Mouse (Mus musculus) limb, embryonic 14.5 days (tissue): ENCODE results near the gene Kdm4b. TPM values are rescaled to one million over a fixed set of nuclear protein-coding genes. Genes with fewer than 3 reads are reported as not detected.

Source experiments
- ATAC-seq: fragments of 200-750 bp; cut with Nextera tagmentation; 2 replicates; pipeline ENCODE4 v1.8.0; 2017; ENCODE audit warnings: low read depth, moderate number of reproducible peaks, moderate TSS enrichment; ENCODE audit not compliant: low FRiP score
- DNase-seq: peaks from one replicate; pipeline ENCODE4 v3.0.0-alpha.2; 2015; ENCODE audit warnings: low spot score
- H3K27ac ChIP-seq: fragments of 300-500 bp; sonication (generic); replicated peaks from 2 replicates; pipeline ENCODE4 v1.5.1; 2014; ENCODE audit warnings: low read depth, mild to moderate bottlenecking, low read length, moderate library complexity, mixed read lengths
- H3K27me3 ChIP-seq: fragments of 300-500 bp; sonication (generic); 2 replicates; pipeline ENCODE4 v1.6.1; 2014; ENCODE audit warnings: low read length, mixed read lengths; ENCODE audit not compliant: control insufficient read depth, insufficient read depth
- H3K36me3 ChIP-seq: fragments of 300-500 bp; sonication (generic); 2 replicates; pipeline ENCODE4 v1.6.1; 2014; ENCODE audit warnings: mild to moderate bottlenecking, low read length, moderate library complexity, mixed read lengths; ENCODE audit not compliant: control insufficient read depth, insufficient read depth
- H3K4me1 ChIP-seq: fragments of 300-500 bp; sonication (generic); 2 replicates; pipeline ENCODE4 v1.6.1; 2014; ENCODE audit warnings: antibody characterized with exemption, low read length, mixed read lengths; ENCODE audit not compliant: control insufficient read depth, insufficient read depth
- H3K4me2 ChIP-seq: fragments of 300-500 bp; sonication (generic); replicated peaks from 2 replicates; pipeline ENCODE4 v1.6.1; 2014; ENCODE audit warnings: low read depth, mild to moderate bottlenecking, low read length, moderate library complexity; ENCODE audit not compliant: severe bottlenecking
- H3K4me3 ChIP-seq: fragments of 300-500 bp; sonication (generic); replicated peaks from 2 replicates; pipeline ENCODE4 v1.5.1; 2014; ENCODE audit warnings: low read length
- H3K9ac ChIP-seq: fragments of 300-500 bp; sonication (generic); 2 replicates; pipeline ENCODE4 v1.6.1; 2014; ENCODE audit warnings: mild to moderate bottlenecking, low read depth, low read length, moderate library complexity; ENCODE audit not compliant: severe bottlenecking
- H3K9me3 ChIP-seq: fragments of 300-500 bp; sonication (generic); 2 replicates; pipeline ENCODE4 v1.6.1; 2016; ENCODE audit warnings: low read length; ENCODE audit not compliant: control insufficient read depth
- POLR2A ChIP-seq: fragments of 200-500 bp; IDR thresholded peaks from 2 replicates; pipeline ENCODE4 v1.8.0; 2012; ENCODE audit warnings: inconsistent platforms, mild to moderate bottlenecking, moderate library complexity, borderline replicate concordance; ENCODE audit not compliant: insufficient read depth, insufficient read length; ENCODE audit errors: extremely low read depth
- WGBS: fragments of 180-500 bp; shearing (Covaris S2); extraction: QIAGEN DNeasy Blood & Tissue Kit; methylation state at CpG from one replicate; pipeline ENCODE4 v1.1.7; 2014; 5-methylcytosine and 5-hydroxymethylcytosine counted together
- microRNA-seq: library from miRNA; unstranded; fragments of <30 nt; microRNA quantifications from one replicate; pipeline ENCODE4, GENCODE M21; 2016
- polyA plus RNA-seq, 2 experiments: library from polyadenylated mRNA; depleted of rRNA in 1 of 2; stranded (reverse) in 1 of 2; unstranded in 1 of 2; fragments of >200 nt; fragmentation: Nextera tagmentation in 1 of 2; extraction: Ambion mirVana in 1 of 2; gene quantifications; 2 replicates each; pipeline versions ENCODE4 v1.2.1 to v1.2.3; 2012 to 2014

Kdm4b gene
- polyA plus RNA-seq, 2 experiments: 36.0 to 36.4 TPM

DNA sequence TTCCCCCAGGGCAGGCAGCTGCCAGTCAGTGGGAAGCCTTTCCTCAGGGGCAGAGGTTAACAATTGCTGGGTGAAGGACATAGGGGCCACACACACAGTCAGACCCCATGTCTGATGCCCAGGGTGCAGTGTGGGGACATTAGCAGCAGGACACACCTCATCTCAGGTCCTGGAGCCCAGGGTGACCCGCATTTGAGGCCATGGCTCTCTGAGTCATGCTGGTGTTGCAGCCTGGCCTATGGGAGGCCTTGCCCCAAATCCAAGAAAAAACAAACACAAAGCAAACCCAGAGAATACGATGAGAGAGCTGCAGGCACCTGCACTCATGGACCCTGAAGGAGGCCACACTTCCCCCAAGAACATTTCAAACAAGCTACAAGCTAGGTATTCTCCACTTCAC, 121.9 kb downstream of the Kdm4b start:
- no peaks in the 10 kb centered on the region for H3K4me1 ChIP-seq
- H3K36me3 ChIP-seq: peaks cover 87% of the 10 kb centered on the region
- WGBS: 81% methylated on average over 2 of the region's 2 CpGs
- H3K9ac ChIP-seq: no peak overlapping the region
- no peaks in the 10 kb centered on the region for H3K27me3 ChIP-seq
- H3K4me2 ChIP-seq: no peak overlapping the region
- no peak overlapping the region for H3K27ac ChIP-seq
- no peak for TF ChIP-seq POLR2A
- DNase-seq (no peak), ATAC-seq (no peak)
- H3K9me3 ChIP-seq: no peaks in the 10 kb centered on the region
- no peak overlapping the region for H3K4me3 ChIP-seq

Small RNA genes lying within 50 kb of the gene (microRNA-seq; reads per million reads assigned to microRNA genes)
- gene Mir6977: not detected

Other genes with a start within 250 kb of the Kdm4b start
- gene Hdgfl2, start 246.4 kb upstream of the Kdm4b start, polyA plus RNA-seq (2012; rRNA removed): 82.3 and 118 TPM in 2 replicates
- 84.9 and 104 TPM in 2 replicates for gene Hdgfl2, start 246.4 kb upstream of the Kdm4b start, polyA plus RNA-seq (2014; fragmentation: Nextera tagmentation; extraction: Ambion mirVana)
- 0.04 and 0.09 TPM in 2 replicates for gene Plin4, start 216.3 kb upstream of the Kdm4b start, polyA plus RNA-seq (2012; rRNA removed)
- 0.07 and 0.11 TPM in 2 replicates for gene Plin4, start 216.3 kb upstream of the Kdm4b start, polyA plus RNA-seq (2014; fragmentation: Nextera tagmentation; extraction: Ambion mirVana)
- not detected in 2 replicates for gene Plin5, start 208.5 kb upstream of the Kdm4b start, polyA plus RNA-seq (2012; rRNA removed)
- 0.10 and 0.17 TPM in 2 replicates for gene Plin5, start 208.5 kb upstream of the Kdm4b start, polyA plus RNA-seq (2014; fragmentation: Nextera tagmentation; extraction: Ambion mirVana)
- 0.27 and 0.29 TPM in 2 replicates for gene Lrg1, start 204.1 kb upstream of the Kdm4b start, polyA plus RNA-seq (2012; rRNA removed)
- gene Lrg1, start 204.1 kb upstream of the Kdm4b start, polyA plus RNA-seq (2014; fragmentation: Nextera tagmentation; extraction: Ambion mirVana): 0.43 and 0.51 TPM in 2 replicates
- gene Sema6b, start 185.7 kb upstream of the Kdm4b start, polyA plus RNA-seq (2012; rRNA removed): 10.5 and 13.4 TPM in 2 replicates
- gene Sema6b, start 185.7 kb upstream of the Kdm4b start, polyA plus RNA-seq (2014; fragmentation: Nextera tagmentation; extraction: Ambion mirVana): 3.1 and 3.8 TPM in 2 replicates
- gene Tnfaip8l1, start 163.6 kb upstream of the Kdm4b start, polyA plus RNA-seq (2012; rRNA removed): 9.3 and 10.3 TPM in 2 replicates
- 11.6 and 11.7 TPM in 2 replicates for gene Tnfaip8l1, start 163.6 kb upstream of the Kdm4b start, polyA plus RNA-seq (2014; fragmentation: Nextera tagmentation; extraction: Ambion mirVana)
- gene Mydgf, start 142.1 kb upstream of the Kdm4b start, polyA plus RNA-seq (2012; rRNA removed): 83.2 and 93.7 TPM in 2 replicates
- gene Mydgf, start 142.1 kb upstream of the Kdm4b start, polyA plus RNA-seq (2014; fragmentation: Nextera tagmentation; extraction: Ambion mirVana): 99.7 and 101 TPM in 2 replicates
- 54.3 and 69.6 TPM in 2 replicates for gene Dpp9, start 107.2 kb upstream of the Kdm4b start, polyA plus RNA-seq (2012; rRNA removed)
- gene Dpp9, start 107.2 kb upstream of the Kdm4b start, polyA plus RNA-seq (2014; fragmentation: Nextera tagmentation; extraction: Ambion mirVana): 33.9 and 37.7 TPM in 2 replicates
- gene Fem1a, start 69.3 kb upstream of the Kdm4b start, polyA plus RNA-seq (2012; rRNA removed): 14.5 and 18.4 TPM in 2 replicates
- gene Fem1a, start 69.3 kb upstream of the Kdm4b start, polyA plus RNA-seq (2014; fragmentation: Nextera tagmentation; extraction: Ambion mirVana): 16.0 and 17.4 TPM in 2 replicates
- gene Ticam1, start 49.3 kb upstream of the Kdm4b start, polyA plus RNA-seq (2012; rRNA removed): 12.5 and 16.5 TPM in 2 replicates
- gene Ticam1, start 49.3 kb upstream of the Kdm4b start, polyA plus RNA-seq (2014; fragmentation: Nextera tagmentation; extraction: Ambion mirVana): 8.2 and 8.7 TPM in 2 replicates
- 41.0 and 44.1 TPM in 2 replicates for gene Plin3, start 33.2 kb upstream of the Kdm4b start, polyA plus RNA-seq (2012; rRNA removed)
- 90.1 and 90.3 TPM in 2 replicates for gene Plin3, start 33.2 kb upstream of the Kdm4b start, polyA plus RNA-seq (2014; fragmentation: Nextera tagmentation; extraction: Ambion mirVana)
- gene Arrdc5, start 25.8 kb upstream of the Kdm4b start, polyA plus RNA-seq (2012; rRNA removed): not detected in 2 replicates
- gene Arrdc5, start 25.8 kb upstream of the Kdm4b start, polyA plus RNA-seq (2014; fragmentation: Nextera tagmentation; extraction: Ambion mirVana): not detected in 2 replicates
- 105 and 116 TPM in 2 replicates for gene Uhrf1, start 22.7 kb upstream of the Kdm4b start, polyA plus RNA-seq (2012; rRNA removed)
- 89.0 and 93.9 TPM in 2 replicates for gene Uhrf1, start 22.7 kb upstream of the Kdm4b start, polyA plus RNA-seq (2014; fragmentation: Nextera tagmentation; extraction: Ambion mirVana)
- gene Ptprs, start 150.4 kb downstream of the Kdm4b start, polyA plus RNA-seq (2012; rRNA removed): 483 and 667 TPM in 2 replicates
- 116 and 131 TPM in 2 replicates for gene Ptprs, start 150.4 kb downstream of the Kdm4b start, polyA plus RNA-seq (2014; fragmentation: Nextera tagmentation; extraction: Ambion mirVana)
- gene Znrf4, start 186.4 kb downstream of the Kdm4b start, polyA plus RNA-seq (2012; rRNA removed): not detected in 2 replicates
- 0.17 TPM in 1 of 2 replicates, not detected in the other for gene Znrf4, start 186.4 kb downstream of the Kdm4b start, polyA plus RNA-seq (2014; fragmentation: Nextera tagmentation; extraction: Ambion mirVana)
- gene Gm20219, start 228.3 kb downstream of the Kdm4b start, polyA plus RNA-seq (2012; rRNA removed): 7.7 and 8.7 TPM in 2 replicates
- gene Gm20219, start 228.3 kb downstream of the Kdm4b start, polyA plus RNA-seq (2014; fragmentation: Nextera tagmentation; extraction: Ambion mirVana): 5.7 and 9.1 TPM in 2 replicates